Mouse (Mus musculus) yolk sac, embryonic 10.5 days (tissue): ENCODE results near the gene Rgr.
"Not testable (repeated sequence)": the region's sequence is repeated elsewhere in the genome, so short reads cannot be mapped to it uniquely, and the experiment has no call there.

ENCODE experiments used
- DNase-seq: peaks from one replicate; pipeline ENCODE4 v3.0.0-alpha.2; 2017; ENCODE audit warnings: low spot score

The Rgr gene

DNA sequence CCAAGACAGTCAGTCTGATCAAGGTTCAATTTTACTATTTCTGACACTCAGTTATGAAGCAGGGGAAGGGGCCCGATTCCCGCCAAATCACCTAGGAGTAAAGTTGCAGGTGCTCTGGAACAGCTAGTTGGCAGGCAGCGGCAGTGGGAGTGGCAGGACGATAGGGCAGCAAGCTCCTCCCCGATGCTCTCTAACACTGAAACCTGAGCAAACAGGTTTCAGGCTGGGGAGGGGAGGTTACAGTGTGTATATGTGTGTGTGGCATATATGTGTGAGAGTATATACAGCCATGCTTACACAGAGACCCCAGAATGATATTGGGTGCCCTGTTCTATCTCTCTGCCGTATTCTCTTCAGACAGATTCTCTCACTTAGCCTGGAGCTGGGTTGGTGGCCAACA is 48.0 kb downstream of the Rgr start:
- DNase-seq = not testable (repeated sequence)

DNA sequence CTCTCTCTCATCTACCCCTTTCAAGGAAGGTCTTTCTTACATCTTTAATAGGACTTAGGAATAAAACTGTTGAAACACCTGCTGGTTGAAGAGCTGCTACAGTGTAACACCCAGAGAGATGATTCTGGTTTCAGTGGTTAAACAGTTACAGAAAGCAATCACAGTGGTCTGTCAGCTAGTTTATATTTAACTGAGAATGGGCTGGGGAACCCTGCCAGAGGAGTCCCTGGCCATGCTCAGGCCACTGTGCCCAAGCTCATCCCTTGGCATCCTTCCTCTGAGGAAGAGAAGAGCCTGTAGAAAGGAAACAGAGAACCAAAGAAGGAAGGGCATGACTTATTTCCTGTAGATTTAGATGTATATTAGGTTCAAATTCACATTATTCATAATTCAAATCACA is 59.0 kb downstream of the Rgr start:
- peak; percentile 31 for DNase-seq

DNA sequence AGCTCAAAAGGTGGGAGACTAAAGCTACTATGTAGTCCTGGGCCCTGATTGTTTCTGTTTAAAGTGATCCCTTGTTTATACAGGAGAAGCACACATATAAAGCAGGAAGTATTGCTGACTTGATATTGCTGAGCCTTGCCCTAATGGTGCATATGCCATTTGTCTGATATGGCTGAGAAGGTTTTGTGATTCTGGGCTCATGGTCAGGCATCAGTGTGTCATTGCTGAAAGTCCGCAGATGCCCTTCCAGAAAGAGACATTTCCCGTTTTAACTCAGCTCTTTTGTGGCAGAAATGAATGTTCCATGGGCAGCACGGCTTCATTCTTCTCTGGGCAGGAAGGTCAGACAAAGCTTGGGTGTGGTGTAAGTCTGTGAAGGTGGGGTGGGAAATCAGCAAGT is 63.1 kb downstream of the Rgr start:
- no peak for DNase-seq
